Mouse (Mus musculus): ENCODE results near the gene Tcl1b4.

Gene Tcl1b4

GRCm38 (mm10) chr12:105248763-105249233, 47.0 kb downstream of the Tcl1b4 start:
- no peak for DNase-seq (ENCODE audit: low spot score)

GRCm38 (mm10) chr12:105253796-105254195, 52.0 kb downstream of the Tcl1b4 start:
- DNase-seq (ENCODE audit: low spot score) = no peak
